Comparison of ENCODE assay signal across 19 mouse cellular contexts in genomic region chr9:44570939-44571382, GRCm38 (mm10). TPM values are rescaled to one million over a fixed set of nuclear protein-coding genes. Genes with fewer than 3 reads are reported as not detected.
DNase-seq lines count a peak whose midpoint lies in the region; ATAC-seq and TF ChIP-seq lines count a peak whose summit lies in the region.
"Had no signal": no experiment of that assay in that cellular context is flagged by ENCODE, and none has a peak within 500 bp of the region (broad histone marks: within the 10 kb centered on the region; RNA-seq: fewer than 3 reads in every experiment).

No protein-coding gene starts in this region.

- dilution Hi-C loops in CH12.LX (cut with MboI; ENCODE audit: extremely low pct_ligation_motif_present, extremely low pct_unique_long_range_greater_than_20kb, low sequenced_read_pairs): no loop called here

- in situ Hi-C loops in CH12.LX (cut with MboI; ENCODE audit: low pct_ligation_motif_present, low pct_unique_long_range_greater_than_20kb, low sequenced_read_pairs): no loop called here

- DNase-seq in layer of hippocampus, adult 9-10 months (ENCODE audit: low spot score): peak; percentile 18
- DNase-seq in layer of hippocampus, postnatal 25 days (ENCODE audit: extremely low spot score in 1 of 2, low spot score in 1 of 2): no peak
- DNase-seq in A20 (ENCODE audit: low read depth, low spot score) (peak; percentile 92), CH12.LX (ENCODE audit: extremely low read depth) (peak; percentile 93)
- DNase-seq in spleen, adult 2 months (ENCODE audit: low read depth in 1 of 2, low spot score in 2 of 2): peak; percentile 75 to 82
- DNase-seq in cerebellum, postnatal 36 days: no peak
- no peak for DNase-seq in hindbrain, postnatal 0 days (ENCODE audit: low spot score)
- DNase-seq: cerebellum, adult 11 months; cerebellum, postnatal 14 days; kidney, adult 18-20 months; kidney, postnatal 14 days; left cerebral cortex, postnatal 4 days had no signal

- WGBS in spleen, adult 2 months: 44% methylated on average over 12 of the region's 12 CpGs
- 72% methylated on average over 12 of the region's 12 CpGs for WGBS in hindbrain, postnatal 0 days

- peak overlapping the region; percentile 98 for H3K27ac ChIP-seq in CH12.LX (ENCODE audit: insufficient read depth, low read depth)
- peak overlapping the region; percentile 92 for H3K27ac ChIP-seq in spleen, adult 2 months (ENCODE audit: insufficient read depth, low read length)
- H3K27ac ChIP-seq in hindbrain, postnatal 0 days: no peak overlapping the region
- H3K27ac ChIP-seq: forebrain, embryonic 15.5 days; midbrain, embryonic 13.5 days had no signal

- H3K27me3 ChIP-seq in CH12.LX (replicated peaks): no peaks in the 10 kb centered on the region
- H3K27me3 ChIP-seq in spleen, adult 2 months (ENCODE audit: control insufficient read depth, insufficient read depth, low read length): no peaks in the 10 kb centered on the region
- no peaks in the 10 kb centered on the region for H3K27me3 ChIP-seq in hindbrain, postnatal 0 days (ENCODE audit: insufficient read depth, low read length)
- H3K27me3 ChIP-seq: forebrain, embryonic 15.5 days; midbrain, embryonic 13.5 days had no signal

- no peak overlapping the region; the same call in 1 of the 2 replicates for H3K9ac ChIP-seq in CH12.LX (ENCODE audit: insufficient read depth, low read depth)
- no peak overlapping the region for H3K9ac ChIP-seq in hindbrain, postnatal 0 days (replicated peaks; ENCODE audit: low read length)
- H3K9ac ChIP-seq: forebrain, embryonic 15.5 days; midbrain, embryonic 13.5 days had no signal

- TF ChIP-seq RAD21 in CH12.LX (IDR thresholded peaks at IDR 0.05; ENCODE audit: low read depth, low read length): peak; percentile 28

- peak; percentile 99 for TF ChIP-seq EP300 in CH12.LX (IDR thresholded peaks at IDR 0.05; ENCODE audit: low read length)

- H3K36me3 ChIP-seq in CH12.LX (replicated peaks in 1 of 2; ENCODE audit: control insufficient read depth in 1 of 2, insufficient read depth in 1 of 2, low read length in 1 of 2): no peaks in the 10 kb centered on the region
- H3K36me3 ChIP-seq in spleen, adult 2 months (ENCODE audit: control insufficient read depth, insufficient read depth, low read length): no peaks in the 10 kb centered on the region
- no peaks in the 10 kb centered on the region for H3K36me3 ChIP-seq in hindbrain, postnatal 0 days (ENCODE audit: insufficient read depth, low read length)
- H3K36me3 ChIP-seq: forebrain, embryonic 15.5 days; midbrain, embryonic 13.5 days had no signal

- no peak for ATAC-seq in hindbrain, postnatal 0 days
- ATAC-seq: CD4-positive, CD25-positive, alpha-beta regulatory T cell, adult 4 months; forebrain, embryonic 15.5 days; midbrain, embryonic 13.5 days had no signal

- peaks cover 36 to 97% of the 10 kb centered on the region in 2 experiments for H3K4me1 ChIP-seq in CH12.LX (ENCODE audit: control insufficient read depth in 1 of 2, insufficient read depth in 2 of 2)
- peaks cover 36% of the 10 kb centered on the region for H3K4me1 ChIP-seq in spleen, adult 2 months (ENCODE audit: control insufficient read depth, insufficient read depth, insufficient read length)
- no peaks in the 10 kb centered on the region for H3K4me1 ChIP-seq in hindbrain, postnatal 0 days (ENCODE audit: insufficient read depth, low read length)
- H3K4me1 ChIP-seq: forebrain, embryonic 15.5 days; midbrain, embryonic 13.5 days had no signal

- H3K4me3 ChIP-seq in CH12.LX (replicated peaks in 1 of 3; ENCODE audit: low read depth in 2 of 3, low read length in 2 of 3, poor library complexity in 1 of 3): peak overlapping the region in 1 of 3 experiments; percentile 41
- no peak overlapping the region for H3K4me3 ChIP-seq in spleen, adult 2 months (ENCODE audit: extremely low read depth, insufficient read depth, insufficient read length)
- no peak overlapping the region for H3K4me3 ChIP-seq in hindbrain, postnatal 0 days (ENCODE audit: low read length)
- H3K4me3 ChIP-seq: erythroblast, embryonic 14.5 days; forebrain, embryonic 15.5 days; midbrain, embryonic 13.5 days had no signal

- TF ChIP-seq POLR2A in CH12.LX (IDR thresholded peaks at IDR 0.05; ENCODE audit: low read depth, low read length): 0 out of 2 replicates have a peak, but pooled peaks have one; percentile 25
- peak; percentile 20 for TF ChIP-seq POLR2A in spleen, adult 2 months (IDR thresholded peaks at IDR 0.05; ENCODE audit: low read depth, low read length)

- no peaks in the 10 kb centered on the region for H3K79me2 ChIP-seq in CH12.LX (replicated peaks; ENCODE audit: control insufficient read depth, extremely low read depth, insufficient read depth, poor library complexity, severe bottlenecking)

- H3K9me3 ChIP-seq in CH12.LX (replicated peaks; ENCODE audit: low read length): no peaks in the 10 kb centered on the region
- H3K9me3 ChIP-seq in hindbrain, postnatal 0 days (ENCODE audit: low read length): no peaks in the 10 kb centered on the region
- H3K9me3 ChIP-seq: forebrain, embryonic 15.5 days; midbrain, embryonic 13.5 days had no signal

- TF ChIP-seq CTCF in CH12.LX (conservative IDR thresholded peaks at IDR 0.05 in 1 of 2, IDR thresholded peaks at IDR 0.05 in 1 of 2; ENCODE audit: low read depth in 2 of 2, low read length in 2 of 2): no peak
- TF ChIP-seq CTCF in spleen, adult 2 months (IDR thresholded peaks at IDR 0.05; ENCODE audit: extremely low read depth, insufficient read depth, insufficient read length, insufficient replicate concordance): no peak
- no peak for TF ChIP-seq CTCF in hindbrain, postnatal 0 days (IDR thresholded peaks at IDR 0.05; ENCODE audit: low read depth)

- peak overlapping the region; percentile 69 for H3K4me2 ChIP-seq in CH12.LX (ENCODE audit: insufficient read depth, low read depth, poor library complexity, severe bottlenecking)
- H3K4me2 ChIP-seq in hindbrain, postnatal 0 days (ENCODE audit: low read depth, low read length): no peak overlapping the region
- H3K4me2 ChIP-seq: forebrain, embryonic 15.5 days; liver, embryonic 11.5 days; midbrain, embryonic 13.5 days had no signal

TF ChIP-seq in CH12.LX, 34 proteins besides CTCF, POLR2A, EP300 and RAD21 (continues in another document):
- peak; percentile 34; the same call in 1 of the 2 replicates for TF ChIP-seq SMC3 (IDR thresholded peaks at IDR 0.05; ENCODE audit: low read depth, low read length)
- 0 out of 2 replicates have a peak, but pooled peaks have one; percentile 54 for TF ChIP-seq KAT2A (IDR thresholded peaks at IDR 0.05; ENCODE audit: insufficient replicate concordance, low read length)
- TF ChIP-seq RCOR1 (conservative IDR thresholded peaks at IDR 0.05; ENCODE audit: low read depth, low read length): peak; percentile 95
- TF ChIP-seq BHLHE40 (IDR thresholded peaks at IDR 0.05; ENCODE audit: low read depth, low read length): peak; percentile 96
- TF ChIP-seq USF2 (conservative IDR thresholded peaks at IDR 0.05; ENCODE audit: low read depth, low read length): no peak
- TF ChIP-seq E2F4 (IDR thresholded peaks at IDR 0.05; ENCODE audit: insufficient replicate concordance, low read depth, low read length): peak; percentile 43; the same call in 1 of the 2 replicates
- TF ChIP-seq TBP (conservative IDR thresholded peaks at IDR 0.05; ENCODE audit: low read depth, low read length): peak; percentile 69; the same call in 1 of the 2 replicates
- TF ChIP-seq MYC (IDR thresholded peaks at IDR 0.05; ENCODE audit: low read depth, low read length): peak; percentile 81
- no peak; the same call in 1 of the 2 replicates for TF ChIP-seq ZNF384 (IDR thresholded peaks at IDR 0.05; ENCODE audit: low read depth, low read length)
- TF ChIP-seq IRF4 (IDR thresholded peaks at IDR 0.05; ENCODE audit: low read depth, low read length): peak; percentile 99
- TF ChIP-seq JUN (IDR thresholded peaks at IDR 0.05; ENCODE audit: insufficient read depth, low read depth, low read length): peak; percentile 81
- TF ChIP-seq NELFE (IDR thresholded peaks at IDR 0.05; ENCODE audit: low read depth, low read length): 0 out of 2 replicates have a peak, but pooled peaks have one; percentile 23
- TF ChIP-seq MEF2A (IDR thresholded peaks at IDR 0.05; ENCODE audit: borderline replicate concordance, low read depth, low read length): peak; percentile 97
- 0 out of 2 replicates have a peak, but pooled peaks have one; percentile 66 for TF ChIP-seq UBTF (IDR thresholded peaks at IDR 0.05; ENCODE audit: low read depth, low read length)
- peak; percentile 98 for TF ChIP-seq ETS1 (conservative IDR thresholded peaks at IDR 0.05; ENCODE audit: low read depth, low read length)
- TF ChIP-seq SIN3A (IDR thresholded peaks at IDR 0.05; ENCODE audit: low read length): peak; percentile 94
- no peak for TF ChIP-seq ZKSCAN1 (IDR thresholded peaks at IDR 0.05; ENCODE audit: borderline replicate concordance, low read depth, low read length)
- peak; percentile 87 for TF ChIP-seq NRF1 (IDR thresholded peaks at IDR 0.05; ENCODE audit: low read depth, low read length)
- TF ChIP-seq MXI1 (IDR thresholded peaks at IDR 0.05; ENCODE audit: low read depth, low read length): peak; percentile 67; the same call in 1 of the 2 replicates
- TF ChIP-seq USF1 (IDR thresholded peaks at IDR 0.05; ENCODE audit: low read depth, low read length): no peak
- peak; percentile 73 for TF ChIP-seq ELF1 (IDR thresholded peaks at IDR 0.05; ENCODE audit: low read depth, low read length)
- no peak for TF ChIP-seq ZC3H11A (IDR thresholded peaks at IDR 0.05; ENCODE audit: low read depth, low read length)
- TF ChIP-seq MAFK (IDR thresholded peaks at IDR 0.05; ENCODE audit: insufficient replicate concordance, low read length): peak; percentile 82
- peak; percentile 86 for TF ChIP-seq ZMIZ1 (IDR thresholded peaks at IDR 0.05; ENCODE audit: low read depth, low read length)
- TF ChIP-seq CHD1 (IDR thresholded peaks at IDR 0.05; ENCODE audit: low read depth, low read length): no peak

RNA-seq across cellular contexts. Expression of gene Cxcr5, which starts 9.3 kb away (rescaled TPM):
- total RNA-seq in layer of hippocampus, postnatal 25 days (2021): not detected
- total RNA-seq in CH12.LX (2012; rRNA removed): 27.7 and 30.2 TPM in 2 replicates
- total RNA-seq in CH12.LX (2014; rRNA removed): 75.4 and 93.4 TPM in 2 replicates
- polyA plus RNA-seq in CH12.LX (2012; ENCODE audit: insufficient read length, low read depth): 61.2 and 70.5 TPM in 2 replicates
- 133 and 154 TPM in 2 replicates for polyA plus RNA-seq in spleen, adult 2 months (2012; rRNA removed)
- not detected in 2 replicates for total RNA-seq in hindbrain, postnatal 0 days (2014; rRNA removed)
- polyA plus RNA-seq in hindbrain, postnatal 0 days (2015; fragmentation: Nextera tagmentation; extraction: Ambion mirVana): not detected in 2 replicates
- total RNA-seq: left cerebral cortex, postnatal 4 days; MEL had no signal
- polyA plus RNA-seq: erythroblast, embryonic 14.5 days; forebrain, embryonic 15.5 days; heart, embryonic 14.5 days; liver, embryonic 11.5 days; midbrain, embryonic 13.5 days had no signal

RNA-seq across cellular contexts. Expression of gene Ddx6, which starts 33.7 kb away (rescaled TPM):
- 100 to 1,000 TPM; 117 to 126 TPM for total RNA-seq in layer of hippocampus, postnatal 25 days (2021)
- total RNA-seq in CH12.LX (2012; rRNA removed) (41.5 and 42.3 TPM in 2 replicates), CH12.LX (2014; rRNA removed) (66.7 and 71.4 TPM in 2 replicates)
- 77.1 and 81.2 TPM in 2 replicates for polyA plus RNA-seq in CH12.LX (2012; ENCODE audit: insufficient read length, low read depth)
- polyA plus RNA-seq in spleen, adult 2 months (2012; rRNA removed): 15.3 and 17.3 TPM in 2 replicates
- total RNA-seq in hindbrain, postnatal 0 days (2014; rRNA removed): 52.9 and 56.2 TPM in 2 replicates
- 22.3 and 22.7 TPM in 2 replicates for polyA plus RNA-seq in hindbrain, postnatal 0 days (2015; fragmentation: Nextera tagmentation; extraction: Ambion mirVana)

Comparison
In these comparisons a context has a peak if more than half of its experiments do, and no peak if none do; other contexts are left out.
1. DNase-seq: peak in layer of hippocampus, adult 9-10 months (single experiment), A20 (single experiment), CH12.LX (single experiment) and spleen, adult 2 months (2 of 2); none in layer of hippocampus, postnatal 25 days (0 of 2), cerebellum, postnatal 36 days (0 of 2) and hindbrain, postnatal 0 days (single experiment).
2. RNA of gene Cxcr5, which starts 9.3 kb away (total RNA-seq): 27.7 to 93.4 TPM in CH12.LX; not detected in layer of hippocampus, postnatal 25 days and not detected in hindbrain, postnatal 0 days; every median in the first group is over 10 times any median in the second.